Mouse (Mus musculus) hindbrain, embryonic 10.5 days (tissue): ENCODE data around the gene Car9. TPM values are rescaled to one million over a fixed set of nuclear protein-coding genes. Genes with fewer than 3 reads are reported as not detected.

Experiments
- DNase-seq: peaks from one replicate; pipeline ENCODE4 v3.0.0-alpha.2; 2017; ENCODE audit warnings: low spot score
- H3K27ac ChIP-seq: fragments of 300-500 bp; sonication (generic); 2 replicates; pipeline ENCODE4 v1.5.1; 2016; ENCODE audit warnings: mild to moderate bottlenecking, moderate library complexity
- H3K27me3 ChIP-seq: fragments of 300-500 bp; sonication (generic); 2 replicates; pipeline ENCODE4 v1.6.1; 2016; ENCODE audit warnings: mild to moderate bottlenecking; ENCODE audit not compliant: poor library complexity, insufficient read depth, severe bottlenecking
- H3K36me3 ChIP-seq: fragments of 300-500 bp; sonication (generic); 2 replicates; pipeline ENCODE4 v1.6.1; 2016; ENCODE audit warnings: mild to moderate bottlenecking, moderate library complexity
- H3K4me1 ChIP-seq: fragments of 300-500 bp; sonication (generic); replicated peaks from 2 replicates; pipeline ENCODE4 v1.6.1; 2016; ENCODE audit warnings: mild to moderate bottlenecking
- H3K4me3 ChIP-seq: fragments of 300-500 bp; sonication (generic); 2 replicates; pipeline ENCODE4 v1.5.1; 2016; ENCODE audit warnings: mild to moderate bottlenecking, moderate library complexity
- H3K9me3 ChIP-seq: fragments of 300-500 bp; sonication (generic); 2 replicates; pipeline ENCODE4 v1.6.1; 2016; ENCODE audit warnings: mild to moderate bottlenecking, moderate library complexity
- WGBS: fragments of 180-500 bp; shearing (Covaris S2); methylation state at CpG from one replicate; pipeline ENCODE4 v1.1.7; 2016; 5-methylcytosine and 5-hydroxymethylcytosine counted together
- polyA plus RNA-seq: library from polyadenylated mRNA; unstranded; fragments of >200 nt; fragmentation: Nextera tagmentation; extraction: Ambion mirVana; gene quantifications from 2 replicates; pipeline ENCODE4 v1.2.1, GENCODE M21; 2016

Car9 gene
- polyA plus RNA-seq, 1 experiment from 2014 or later = 0.76 TPM

DNA sequence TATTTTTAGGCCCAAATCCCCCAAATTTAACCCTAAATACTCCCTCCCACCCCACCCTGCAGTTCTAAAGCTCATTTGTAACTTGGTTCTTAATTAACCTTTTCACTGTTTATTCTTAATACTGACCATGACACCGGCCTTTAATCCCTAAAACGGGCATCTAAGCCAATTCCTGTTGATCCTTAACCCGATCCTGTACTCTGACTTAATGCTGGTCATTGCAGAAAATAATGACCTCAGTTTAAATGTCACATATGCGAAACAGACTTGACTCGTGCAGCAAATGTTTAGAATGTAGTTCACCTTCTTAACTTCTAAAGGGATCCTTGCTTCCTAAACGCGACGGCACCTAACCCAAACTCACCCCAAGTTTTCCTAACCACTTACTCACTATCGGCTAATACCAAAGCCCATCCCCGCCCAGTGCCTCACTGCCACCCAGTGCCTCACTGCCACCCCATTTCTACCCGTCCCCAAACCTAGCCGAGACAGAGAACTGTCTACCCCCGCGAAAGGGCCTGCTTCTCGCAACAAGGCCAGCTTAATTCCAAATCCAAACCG, 54.8 kb downstream of the Car9 start:
- H3K9me3 ChIP-seq = no peaks in the 10 kb centered on the region
- H3K4me3 ChIP-seq = peak overlapping the region; percentile 87
- DNase-seq = no peak
- peak overlapping the region; percentile 96 for H3K27ac ChIP-seq
- H3K27me3 ChIP-seq = no peaks in the 10 kb centered on the region
- peaks cover 41% of the 10 kb centered on the region for H3K36me3 ChIP-seq
- 5% methylated on average over 16 of the region's 16 CpGs for WGBS
- H3K4me1 ChIP-seq = peaks cover 60% of the 10 kb centered on the region

DNA sequence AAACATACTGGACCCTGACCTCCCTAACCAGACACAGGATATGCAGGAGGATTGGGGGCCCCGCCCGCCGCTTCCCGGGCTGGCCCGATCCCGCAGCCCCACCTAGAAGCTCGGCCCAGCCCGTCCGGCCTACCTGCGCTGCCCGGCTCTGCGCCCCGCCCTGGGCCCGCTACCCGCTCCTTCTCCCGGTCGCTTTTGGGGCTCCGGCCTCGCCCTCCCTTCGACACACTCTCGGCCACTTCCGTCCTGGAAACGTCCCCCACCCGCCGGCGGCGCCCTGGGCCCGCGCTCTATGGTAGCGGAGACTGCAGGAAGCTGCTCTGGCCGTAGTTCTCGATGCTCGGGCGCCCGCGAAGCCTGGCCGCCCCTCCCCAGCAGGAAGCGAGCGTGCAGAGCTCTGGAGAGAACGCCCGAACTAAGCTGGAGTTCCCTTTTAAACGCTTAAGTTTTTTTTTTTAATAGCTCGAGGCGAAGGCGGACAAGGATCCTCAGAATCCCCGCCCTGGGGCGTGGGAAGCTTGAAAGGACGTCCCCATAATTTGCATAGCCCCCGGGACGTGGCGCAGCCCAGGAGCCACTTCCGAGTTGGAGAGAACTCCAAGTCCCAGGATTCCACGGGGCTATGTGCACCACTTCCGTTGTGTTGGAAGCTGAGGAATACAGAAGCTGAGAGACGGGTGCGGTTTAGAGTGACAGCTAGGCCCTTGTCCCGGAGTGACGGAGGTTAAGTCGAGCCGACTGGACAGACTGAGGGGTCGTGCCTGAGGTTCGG, 55.4 kb downstream of the Car9 start, which contains the start of the genes Creb3 and Tln1:
Gene Creb3 (plus strand): TSS at position 336 of the 772 bp plus-strand sequence.
Gene Tln1 (minus strand): TSS at position 695 of the 772 bp plus-strand sequence.
- Histone ChIP-seq H3K36me3 (peaks cover 42% of the 10 kb centered on the region), H3K27me3 (no peaks in the 10 kb centered on the region)

DNA sequence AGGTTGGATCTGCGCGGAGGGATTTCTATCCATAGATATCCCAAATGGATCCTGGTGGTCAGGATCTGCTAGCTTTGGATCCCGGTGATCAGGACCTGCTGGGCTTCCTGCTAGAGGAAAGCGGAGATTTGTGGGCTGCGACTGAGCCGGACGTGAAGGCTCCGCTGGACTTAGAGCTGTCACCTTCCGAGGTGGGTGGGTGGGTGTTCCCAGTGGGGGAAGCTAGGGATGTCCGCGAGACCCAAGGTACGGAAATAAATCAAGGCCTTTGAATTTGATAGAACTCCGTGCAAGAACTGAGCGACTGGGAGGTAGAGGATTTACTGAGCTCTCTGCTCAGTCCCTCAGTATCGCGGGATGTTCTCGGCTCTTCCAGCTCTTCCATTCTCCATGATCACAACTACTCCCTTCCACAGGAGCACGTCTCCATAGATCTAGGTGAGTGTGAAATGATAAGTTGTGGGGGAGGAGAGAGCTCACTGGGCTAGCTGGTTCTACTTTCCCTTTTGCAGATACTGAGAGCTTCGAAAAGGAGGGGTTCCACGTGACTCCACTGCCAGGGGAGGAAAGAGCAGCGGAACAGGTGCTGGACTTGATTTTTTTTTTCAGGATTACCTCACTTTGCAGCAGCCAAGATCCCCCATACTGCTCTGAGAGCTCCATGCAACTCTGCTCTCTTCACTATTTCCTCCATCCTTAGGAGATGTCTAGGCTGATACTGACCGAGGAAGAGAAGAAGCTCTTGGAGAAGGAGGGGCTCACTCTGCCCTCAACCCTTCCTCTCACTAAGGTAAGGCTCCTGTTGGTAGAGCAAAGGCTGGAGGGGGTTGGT, 56.2 kb downstream of the Car9 start:
- 8% methylated on average over 22 of the region's 22 CpGs for WGBS
- peak overlapping the region; percentile 96 for H3K27ac ChIP-seq
- no peaks in the 10 kb centered on the region for H3K9me3 ChIP-seq
- H3K4me3 ChIP-seq = peak overlapping the region; percentile 87
- no peaks in the 10 kb centered on the region for H3K27me3 ChIP-seq
- H3K36me3 ChIP-seq = peaks cover 47% of the 10 kb centered on the region
- peaks cover 47% of the 10 kb centered on the region for H3K4me1 ChIP-seq
- DNase-seq = no peak

More for the DNA sequence above, 55.4 kb downstream of the Car9 start, which contains the start of the genes Creb3 and Tln1:
- DNase-seq = peak; percentile 93
- Histone ChIP-seq H3K4me1 (peaks cover 55% of the 10 kb centered on the region), H3K9me3 (no peaks in the 10 kb centered on the region), H3K27ac (peak within 1 kb of the TSS; percentile 96), H3K4me3 (peak within 1 kb of the TSS; percentile 87)
- under 1% methylated on average over 62 of the region's 62 CpGs for WGBS

Other genes with a start within 250 kb of the Car9 start
- 0.18 and 0.26 TPM in 2 replicates for gene Atp8b5, start 239.8 kb upstream of the Car9 start, polyA plus RNA-seq
- gene Rusc2, start 125.0 kb upstream of the Car9 start, polyA plus RNA-seq = 12.5 and 33.4 TPM in 2 replicates
- 0.47 TPM in 1 of 2 replicates, not detected in the other for gene Fam166b, start 77.8 kb upstream of the Car9 start, polyA plus RNA-seq
- gene Tesk1, start 65.0 kb upstream of the Car9 start, polyA plus RNA-seq = 7.1 and 8.3 TPM in 2 replicates
- gene Cd72, start 52.3 kb upstream of the Car9 start, polyA plus RNA-seq = 1.8 and 2.4 TPM in 2 replicates
- gene Sit1, start 23.2 kb upstream of the Car9 start, polyA plus RNA-seq = not detected in 2 replicates
- 45.2 and 50.9 TPM in 2 replicates for gene Ccdc107, start 14.1 kb upstream of the Car9 start, polyA plus RNA-seq
- gene Arhgef39, start 7.3 kb upstream of the Car9 start, polyA plus RNA-seq = 47.2 and 50.5 TPM in 2 replicates
- gene Tpm2, start 16.8 kb downstream of the Car9 start, polyA plus RNA-seq = 55.9 and 65.7 TPM in 2 replicates
- 40.7 and 53.3 TPM in 2 replicates for gene Creb3, start 55.4 kb downstream of the Car9 start, polyA plus RNA-seq
- gene Tln1, start 55.7 kb downstream of the Car9 start, polyA plus RNA-seq = 52.8 and 58.9 TPM in 2 replicates
- gene Rgp1, start 71.7 kb downstream of the Car9 start, polyA plus RNA-seq = 20.3 and 25.6 TPM in 2 replicates
- 28.0 and 36.3 TPM in 2 replicates for gene Gba2, start 71.9 kb downstream of the Car9 start, polyA plus RNA-seq
- 0.88 and 1.0 TPM in 2 replicates for gene Msmp, start 77.5 kb downstream of the Car9 start, polyA plus RNA-seq
- 22.4 and 26.5 TPM in 2 replicates for gene Npr2, start 125.0 kb downstream of the Car9 start, polyA plus RNA-seq
- gene Spag8, start 146.6 kb downstream of the Car9 start, polyA plus RNA-seq = 5.2 and 10.0 TPM in 2 replicates
- gene Hint2, start 149.5 kb downstream of the Car9 start, polyA plus RNA-seq = 76.4 and 82.0 TPM in 2 replicates
- 5.2 and 9.4 TPM in 2 replicates for gene Tmem8b, start 162.0 kb downstream of the Car9 start, polyA plus RNA-seq
- gene Fam221b, start 162.2 kb downstream of the Car9 start, polyA plus RNA-seq = 1.8 and 2.4 TPM in 2 replicates
- not detected in 2 replicates for gene Olfr70, start 193.8 kb downstream of the Car9 start, polyA plus RNA-seq
- gene Olfr71, start 203.3 kb downstream of the Car9 start, polyA plus RNA-seq = not detected in 2 replicates
- 0.25 and 0.44 TPM in 2 replicates for gene Hrct1, start 220.2 kb downstream of the Car9 start, polyA plus RNA-seq
- not detected in 2 replicates for gene Spaar, start 223.1 kb downstream of the Car9 start, polyA plus RNA-seq